Mouse (Mus musculus): ENCODE data around the gene Klhl30. TPM values are rescaled to one million over a fixed set of nuclear protein-coding genes. Genes with fewer than 3 reads are reported as not detected.

Klhl30 gene
- polyA plus RNA-seq, 1 experiment: 1.5 TPM

DNA sequence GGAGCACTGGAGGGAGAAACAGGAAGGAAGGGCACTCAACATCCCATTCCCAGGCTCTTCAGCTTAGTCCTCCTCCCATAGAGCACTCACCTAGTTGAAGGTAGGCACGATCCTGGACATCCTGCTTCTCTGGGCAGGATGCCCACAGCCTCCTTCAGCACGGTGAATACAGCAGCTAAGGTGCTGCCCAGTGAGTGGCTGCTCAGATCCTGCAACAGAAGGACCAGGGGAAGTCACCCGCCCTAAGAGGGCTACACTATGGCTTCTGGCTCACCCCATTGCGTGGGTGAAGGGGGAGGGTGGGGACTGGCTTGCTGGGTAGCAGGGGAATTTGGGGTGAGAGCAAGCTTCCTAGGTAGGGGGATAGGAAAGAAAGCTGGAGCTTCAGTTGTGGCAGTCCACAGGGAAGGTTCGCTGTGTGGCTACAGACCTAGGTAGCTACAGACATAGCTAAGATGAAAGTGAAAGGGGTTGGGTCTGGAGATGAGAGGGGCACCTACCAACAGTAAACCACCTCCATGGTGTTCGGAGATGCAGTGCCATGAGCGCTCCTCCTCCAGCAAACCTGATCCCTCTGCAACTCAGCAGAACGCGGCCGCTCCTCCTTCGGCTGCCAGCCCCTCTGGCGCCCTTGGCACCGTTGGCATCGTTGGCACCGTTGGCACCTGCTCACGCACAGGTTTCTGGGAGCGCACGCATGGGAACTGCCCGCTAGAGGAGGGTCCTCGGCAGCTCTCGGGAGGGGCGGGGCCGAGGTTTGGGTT lies 54.8 kb downstream of the Klhl30 start:
- no peak overlapping the region for H3K27ac ChIP-seq (ENCODE audit: insufficient read depth, low read depth, low read length)
- no peaks in the 10 kb centered on the region for H3K27me3 ChIP-seq (replicated peaks; ENCODE audit: control insufficient read depth, insufficient read depth, low read length)
- DNase-seq: no peak
- TF ChIP-seq CTCF (conservative IDR thresholded peaks at IDR 0.05; ENCODE audit: insufficient read depth, insufficient read length, low read depth, low read length) (no peak), POLR2A (IDR thresholded peaks at IDR 0.05; ENCODE audit: low read depth, low read length) (no peak)
- no peaks in the 10 kb centered on the region for H3K4me1 ChIP-seq (ENCODE audit: control insufficient read depth, insufficient read depth, low read length)
- no peak overlapping the region for H3K4me3 ChIP-seq (ENCODE audit: insufficient read depth, low read depth, low read length)
- 57% methylated on average over 23 of the region's 23 CpGs for WGBS
- H3K36me3 ChIP-seq (ENCODE audit: control insufficient read depth, insufficient read depth, low read length): no peaks in the 10 kb centered on the region

DNA sequence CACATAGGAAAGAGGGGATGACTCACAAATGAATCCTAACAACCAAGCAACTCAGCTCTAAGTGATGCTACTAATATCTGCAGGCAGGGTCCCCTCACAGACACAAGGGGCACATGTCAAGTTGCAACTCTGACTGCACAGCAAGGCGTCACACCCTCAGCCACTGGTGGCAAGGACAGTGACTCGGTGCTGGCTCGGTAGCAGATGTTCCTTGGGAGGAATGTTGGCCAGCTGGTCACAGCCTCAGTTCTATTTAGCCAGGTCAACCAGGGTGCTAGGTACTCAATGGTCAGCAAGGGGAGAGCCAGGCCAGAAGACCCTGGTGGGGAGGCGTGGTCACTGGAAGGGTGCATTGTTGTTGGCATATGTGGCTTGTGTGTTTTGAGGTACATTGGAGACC lies 57.0 kb downstream of the Klhl30 start:
- H3K27me3 ChIP-seq (replicated peaks; ENCODE audit: control insufficient read depth, insufficient read depth, low read length): no peaks in the 10 kb centered on the region
- H3K36me3 ChIP-seq (ENCODE audit: control insufficient read depth, insufficient read depth, low read length): no peaks in the 10 kb centered on the region
- WGBS: 80% methylated on average over 4 of the region's 4 CpGs
- no peak overlapping the region for H3K27ac ChIP-seq (ENCODE audit: insufficient read depth, low read depth, low read length)
- no peak for DNase-seq
- H3K4me1 ChIP-seq (ENCODE audit: control insufficient read depth, insufficient read depth, low read length): no peaks in the 10 kb centered on the region
- H3K4me3 ChIP-seq (ENCODE audit: insufficient read depth, low read depth, low read length): no peak overlapping the region
- TF ChIP-seq CTCF (conservative IDR thresholded peaks at IDR 0.05; ENCODE audit: insufficient read depth, insufficient read length, low read depth, low read length) (no peak), POLR2A (IDR thresholded peaks at IDR 0.05; ENCODE audit: low read depth, low read length) (no peak)

DNA sequence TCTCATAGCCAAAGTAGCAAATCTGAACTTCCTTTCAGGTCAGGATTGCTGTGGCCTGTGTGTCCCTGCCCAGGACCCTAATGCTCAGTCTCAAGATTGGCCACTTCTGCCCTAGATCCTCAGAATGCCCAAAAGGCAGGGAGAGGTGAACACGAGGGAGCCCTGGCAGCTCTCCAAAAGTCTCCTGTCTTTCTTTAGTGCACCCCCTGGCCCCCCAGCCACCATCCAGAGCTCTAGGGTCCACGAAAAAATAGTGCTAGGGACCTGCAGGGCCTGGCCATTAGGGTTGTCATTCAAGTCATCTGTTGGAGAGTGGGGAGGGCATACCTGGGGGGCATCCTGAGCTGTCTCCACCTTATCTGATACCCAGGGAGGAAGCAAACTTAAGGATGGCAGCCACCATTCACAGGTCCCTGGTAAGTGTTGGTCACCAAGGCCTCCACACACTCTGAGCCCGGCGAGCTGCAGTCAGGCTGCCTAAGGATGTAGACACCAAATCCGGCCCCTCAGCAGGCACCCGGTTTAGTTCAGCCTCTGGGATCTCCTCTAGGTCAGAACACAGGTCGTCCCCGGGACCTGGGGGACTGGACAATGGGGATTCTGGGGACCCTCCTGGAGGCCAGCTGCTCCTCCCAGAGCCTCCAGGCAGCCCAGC lies 60.9 kb downstream of the Klhl30 start:
- DNase-seq: no peak
- H3K27me3 ChIP-seq (replicated peaks; ENCODE audit: control insufficient read depth, insufficient read depth, low read length): no peaks in the 10 kb centered on the region
- H3K4me1 ChIP-seq (ENCODE audit: control insufficient read depth, insufficient read depth, low read length): no peaks in the 10 kb centered on the region
- no peak overlapping the region for H3K27ac ChIP-seq (ENCODE audit: insufficient read depth, low read depth, low read length)
- H3K4me3 ChIP-seq (ENCODE audit: insufficient read depth, low read depth, low read length): no peak overlapping the region
- TF ChIP-seq CTCF (conservative IDR thresholded peaks at IDR 0.05; ENCODE audit: insufficient read depth, insufficient read length, low read depth, low read length) (no peak), POLR2A (IDR thresholded peaks at IDR 0.05; ENCODE audit: low read depth, low read length) (no peak)
- H3K36me3 ChIP-seq (ENCODE audit: control insufficient read depth, insufficient read depth, low read length): no peaks in the 10 kb centered on the region
- 79% methylated on average over 8 of the region's 8 CpGs for WGBS

Other genes starting within 250 kb of the Klhl30 start
- 0.01 TPM in 1 of 2 replicates, not detected in the other for gene Rbm44, start 205.9 kb upstream of the Klhl30 start, polyA plus RNA-seq (2012; rRNA removed)
- 1.9 and 2.6 TPM in 2 replicates for gene Ramp1, start 171.2 kb upstream of the Klhl30 start, polyA plus RNA-seq (2012; rRNA removed)
- 37.2 and 38.5 TPM in 2 replicates for gene Ube2f, start 100.7 kb upstream of the Klhl30 start, polyA plus RNA-seq (2012; rRNA removed)
- gene Scly, start 52.7 kb upstream of the Klhl30 start, polyA plus RNA-seq (2012; rRNA removed): 113 and 125 TPM in 2 replicates
- 0.05 and 0.15 TPM in 2 replicates for gene Espnl, start 28.9 kb upstream of the Klhl30 start, polyA plus RNA-seq (2012; rRNA removed)
- 0.14 and 0.19 TPM in 2 replicates for gene Erfe, start 15.4 kb downstream of the Klhl30 start, polyA plus RNA-seq (2012; rRNA removed)
- gene Ilkap, start 47.8 kb downstream of the Klhl30 start, polyA plus RNA-seq (2012; rRNA removed): 42.6 and 47.9 TPM in 2 replicates
- 64.1 and 66.7 TPM in 2 replicates for gene Hes6, start 63.0 kb downstream of the Klhl30 start, polyA plus RNA-seq (2012; rRNA removed)
- gene Per2, start 108.3 kb downstream of the Klhl30 start, polyA plus RNA-seq (2012; rRNA removed): 5.6 and 6.8 TPM in 2 replicates
- gene Traf3ip1, start 143.6 kb downstream of the Klhl30 start, polyA plus RNA-seq (2012; rRNA removed): 9.8 and 11.2 TPM in 2 replicates
- 7.3 and 7.6 TPM in 2 replicates for gene Asb1, start 189.5 kb downstream of the Klhl30 start, polyA plus RNA-seq (2012; rRNA removed)